Mouse (Mus musculus) embryonic facial prominence, embryonic 11.5 days (tissue): ENCODE results near the gene Vav2. TPM values are rescaled to one million over a fixed set of nuclear protein-coding genes. Genes with fewer than 3 reads are reported as not detected.

ENCODE experiments used
- ATAC-seq: fragments of 200-750 bp; cut with Nextera tagmentation; replicated peaks from 2 replicates; pipeline ENCODE4 v1.8.0; 2017; ENCODE audit warnings: low read depth; ENCODE audit not compliant: insufficient number of reproducible peaks, low FRiP score, low TSS enrichment
- DNase-seq: peaks from one replicate; pipeline ENCODE4 v3.0.0-alpha.2; 2015; ENCODE audit warnings: low spot score
- H3K27ac ChIP-seq: fragments of 300-500 bp; sonication (generic); replicated peaks from 2 replicates; pipeline ENCODE4 v1.5.1; 2014; ENCODE audit warnings: mild to moderate bottlenecking, low read depth, low read length, control low read depth
- H3K27me3 ChIP-seq: fragments of 300-500 bp; sonication (generic); 2 replicates; pipeline ENCODE4 v1.6.1; 2014; ENCODE audit warnings: mild to moderate bottlenecking, low read length, moderate library complexity, mixed read lengths; ENCODE audit not compliant: control insufficient read depth, insufficient read depth
- H3K36me3 ChIP-seq: fragments of 300-500 bp; sonication (generic); replicated peaks from 2 replicates; pipeline ENCODE4 v1.6.1; 2014; ENCODE audit warnings: low read depth, mild to moderate bottlenecking, low read length, moderate library complexity, mixed read lengths; ENCODE audit not compliant: control insufficient read depth, insufficient read depth
- H3K4me1 ChIP-seq: fragments of 300-500 bp; sonication (generic); 2 replicates; pipeline ENCODE4 v1.6.1; 2014; ENCODE audit warnings: low read length, mixed read lengths; ENCODE audit not compliant: control insufficient read depth, insufficient read depth
- H3K4me2 ChIP-seq: fragments of 300-500 bp; sonication (generic); 2 replicates; pipeline ENCODE4 v1.6.1; 2014; ENCODE audit warnings: low read depth, mild to moderate bottlenecking, control low read depth, low read length, moderate library complexity
- H3K4me3 ChIP-seq: fragments of 300-500 bp; sonication (generic); 2 replicates; pipeline ENCODE4 v1.5.1; 2014; ENCODE audit warnings: low read depth, low read length, control low read depth
- H3K9ac ChIP-seq: fragments of 300-500 bp; sonication (generic); replicated peaks from 2 replicates; pipeline ENCODE4 v1.6.1; 2014; ENCODE audit warnings: mild to moderate bottlenecking, control low read depth, low read length
- H3K9me3 ChIP-seq: fragments of 300-500 bp; sonication (generic); replicated peaks from 2 replicates; pipeline ENCODE4 v1.6.1; 2016; ENCODE audit warnings: mild to moderate bottlenecking, low read length, inconsistent platforms, mixed read lengths; ENCODE audit not compliant: control insufficient read depth
- WGBS: fragments of 180-500 bp; shearing (Covaris S2); extraction: QIAGEN DNeasy Blood & Tissue Kit; methylation state at CpG from one replicate; pipeline ENCODE4 v1.1.7; 2014; 5-methylcytosine and 5-hydroxymethylcytosine counted together
- polyA plus RNA-seq: library from polyadenylated mRNA; unstranded; fragments of >200 nt; fragmentation: Nextera tagmentation; extraction: Ambion mirVana; gene quantifications from 2 replicates; pipeline ENCODE4 v1.2.1, GENCODE M21; 2014

Vav2 gene
- polyA plus RNA-seq, 1 experiment from 2014 or later: 5.2 TPM

GRCm38 (mm10) chr2:27368980-27369379 lies 57.9 kb downstream of the Vav2 start:
- H3K36me3 ChIP-seq: no peaks in the 10 kb centered on the region
- no peaks in the 10 kb centered on the region for H3K9me3 ChIP-seq
- no peak overlapping the region for H3K4me3 ChIP-seq
- no peak for DNase-seq
- no peaks in the 10 kb centered on the region for H3K27me3 ChIP-seq
- 77% methylated on average over 8 of the region's 8 CpGs for WGBS
- H3K4me2 ChIP-seq: no peak overlapping the region
- no peak overlapping the region for H3K27ac ChIP-seq
- ATAC-seq: no peak
- H3K9ac ChIP-seq: no peak overlapping the region
- H3K4me1 ChIP-seq: no peaks in the 10 kb centered on the region; the same call in 1 of the 2 replicates

GRCm38 (mm10) chr2:27365296-27365695 lies 61.5 kb downstream of the Vav2 start:
- no peak overlapping the region for H3K4me2 ChIP-seq
- H3K4me1 ChIP-seq: no peaks in the 10 kb centered on the region; the same call in 1 of the 2 replicates
- 87% methylated on average over 4 of the region's 4 CpGs for WGBS
- no peak overlapping the region for H3K27ac ChIP-seq
- DNase-seq (no peak), ATAC-seq (no peak)
- H3K9me3 ChIP-seq: no peaks in the 10 kb centered on the region
- H3K4me3 ChIP-seq: no peak overlapping the region
- no peaks in the 10 kb centered on the region for H3K36me3 ChIP-seq
- H3K9ac ChIP-seq: no peak overlapping the region
- H3K27me3 ChIP-seq: no peaks in the 10 kb centered on the region

- Histone ChIP-seq H3K27ac (no peak overlapping the region), H3K4me3 (no peak overlapping the region), H3K9ac (no peak overlapping the region), H3K4me2 (no peak overlapping the region), H3K4me1 (no peaks in the 10 kb centered on the region; the same call in 1 of the 2 replicates), H3K9me3 (no peaks in the 10 kb centered on the region), H3K27me3 (no peaks in the 10 kb centered on the region), H3K36me3 (no peaks in the 10 kb centered on the region)
- ATAC-seq (no peak), DNase-seq (no peak)
- WGBS: 43% methylated on average over 5 of the region's 5 CpGs
These were observed 65.0 kb downstream of the Vav2 start for GRCm38 (mm10) chr2:27361786-27362185.

- H3K9ac ChIP-seq: no peak overlapping the region
- no peaks in the 10 kb centered on the region for H3K9me3 ChIP-seq
- no peaks in the 10 kb centered on the region for H3K36me3 ChIP-seq
- no peak overlapping the region for H3K4me3 ChIP-seq
- no peak overlapping the region for H3K27ac ChIP-seq
- H3K4me1 ChIP-seq: no peaks in the 10 kb centered on the region
- WGBS: 86% methylated on average over 2 of the region's 2 CpGs
- no peaks in the 10 kb centered on the region for H3K27me3 ChIP-seq
- H3K4me2 ChIP-seq: no peak overlapping the region
- ATAC-seq: no peak
- DNase-seq: no peak
These were observed 68.4 kb downstream of the Vav2 start for GRCm38 (mm10) chr2:27358461-27358860.

DNA sequence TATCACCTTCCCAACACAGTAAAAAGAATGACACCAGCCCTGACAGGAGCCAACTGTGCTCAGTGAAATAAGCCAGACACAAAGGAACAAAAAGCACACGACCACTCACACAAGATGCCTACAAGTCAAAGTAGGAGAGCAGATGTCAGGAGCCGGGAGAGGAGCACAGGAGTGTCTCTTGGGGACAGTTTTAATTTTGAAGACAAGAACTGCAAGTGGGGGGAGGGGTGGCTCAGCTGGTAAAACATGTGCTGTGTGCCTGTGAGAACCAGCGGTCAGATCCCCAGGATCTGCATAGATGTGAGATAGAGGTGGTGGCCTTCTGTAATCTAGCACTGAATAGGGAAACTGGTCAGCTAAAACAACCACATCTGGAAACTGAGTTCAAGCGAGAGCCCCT lies 71.1 kb downstream of the Vav2 start:
- 0 out of 2 replicates have a peak, but pooled peaks have one; percentile 12 for ATAC-seq
- 47% methylated on average over 4 of the region's 4 CpGs for WGBS
- Histone ChIP-seq H3K4me2 (no peak overlapping the region), H3K27me3 (no peaks in the 10 kb centered on the region), H3K27ac (peak overlapping the region; percentile 13; the same call in 1 of the 2 replicates), H3K4me3 (no peak overlapping the region), H3K36me3 (no peaks in the 10 kb centered on the region), H3K4me1 (no peaks in the 10 kb centered on the region), H3K9ac (no peak overlapping the region), H3K9me3 (no peaks in the 10 kb centered on the region)
- peak; percentile 20 for DNase-seq

- WGBS: 80% methylated on average over 6 of the region's 6 CpGs
These were observed 72.1 kb downstream of the Vav2 start for GRCm38 (mm10) chr2:27354610-27355211.

GRCm38 (mm10) chr2:27352720-27353119 lies 74.1 kb downstream of the Vav2 start:
- DNase-seq (no peak), ATAC-seq (peak; percentile 59; the same call in 1 of the 2 replicates)
- 92% methylated on average over 8 of the region's 8 CpGs for WGBS
- Histone ChIP-seq H3K9me3 (no peaks in the 10 kb centered on the region), H3K4me2 (no peak overlapping the region), H3K9ac (no peak overlapping the region), H3K27ac (no peak overlapping the region), H3K4me1 (no peaks in the 10 kb centered on the region), H3K27me3 (no peaks in the 10 kb centered on the region), H3K4me3 (no peak overlapping the region), H3K36me3 (0 out of 2 replicates have a peak, but pooled peaks cover 2% of the 10 kb centered on the region)

More at GRCm38 (mm10) chr2:27354610-27355211, 72.1 kb downstream of the Vav2 start:
- Histone ChIP-seq H3K9ac (no peak overlapping the region), H3K4me2 (no peak overlapping the region), H3K9me3 (no peaks in the 10 kb centered on the region), H3K4me1 (no peaks in the 10 kb centered on the region), H3K4me3 (no peak overlapping the region), H3K36me3 (0 out of 2 replicates have a peak, but pooled peaks cover 2% of the 10 kb centered on the region), H3K27me3 (no peaks in the 10 kb centered on the region), H3K27ac (no peak overlapping the region)
- DNase-seq (no peak), ATAC-seq (no peak)

DNA sequence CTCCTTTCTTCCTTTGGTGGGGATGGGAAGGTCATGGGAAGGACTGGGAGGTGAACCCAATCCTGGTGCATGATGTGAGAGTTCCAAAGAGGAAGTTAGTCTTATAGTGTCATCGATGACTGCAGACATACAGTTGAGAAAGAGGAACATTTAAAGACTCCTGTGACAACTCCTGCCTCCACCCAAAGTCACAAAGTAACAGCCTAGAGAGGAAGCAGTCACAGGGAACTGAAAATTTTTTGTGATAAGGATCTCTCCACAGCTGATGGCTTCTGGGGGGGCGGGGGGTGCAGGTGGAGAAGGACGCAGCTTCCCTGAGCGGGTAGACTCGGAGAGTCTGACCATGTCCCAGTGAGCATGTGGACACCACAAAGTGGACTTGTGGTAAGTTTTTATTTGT lies 76.5 kb downstream of the Vav2 start:
- Histone ChIP-seq H3K9me3 (no peaks in the 10 kb centered on the region), H3K36me3 (0 out of 2 replicates have a peak, but pooled peaks cover 2% of the 10 kb centered on the region)
- no peak for ATAC-seq

More for the DNA sequence above, 76.5 kb downstream of the Vav2 start:
- no peaks in the 10 kb centered on the region for H3K4me1 ChIP-seq
- WGBS: 97% methylated on average over 5 of the region's 5 CpGs
- no peak overlapping the region for H3K4me3 ChIP-seq
- no peak overlapping the region for H3K4me2 ChIP-seq
- no peak for DNase-seq
- no peak overlapping the region for H3K27ac ChIP-seq
- H3K27me3 ChIP-seq: no peaks in the 10 kb centered on the region
- H3K9ac ChIP-seq: no peak overlapping the region
